Mouse (Mus musculus): ENCODE measurements around the gene Lrit2.

Gene Lrit2

DNA sequence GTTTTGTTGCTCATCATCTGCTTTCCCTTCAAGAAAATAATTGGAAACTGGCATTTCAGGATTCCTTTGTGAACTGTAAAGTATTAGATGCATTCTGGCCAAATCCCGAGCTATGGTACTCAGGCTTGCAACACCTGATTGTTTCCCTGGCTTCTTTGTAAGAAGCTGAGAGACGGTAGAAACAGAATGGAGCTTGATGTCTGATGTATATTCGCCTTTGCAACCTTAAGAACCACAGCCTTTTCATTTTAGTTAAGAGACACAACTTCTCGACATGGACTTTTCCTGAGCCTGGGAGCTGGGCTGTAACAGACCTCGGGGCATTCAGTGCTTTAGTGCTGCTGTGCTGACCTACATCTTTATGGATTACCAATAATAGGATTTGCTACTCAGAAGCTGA lies at the start of gene Lrit2:
Gene Lrit2, plus strand, starts transcription at position 301 of the 400 bp plus-strand sequence.
- in situ Hi-C loops (cut with MboI, MseI) = no loop called here

DNA sequence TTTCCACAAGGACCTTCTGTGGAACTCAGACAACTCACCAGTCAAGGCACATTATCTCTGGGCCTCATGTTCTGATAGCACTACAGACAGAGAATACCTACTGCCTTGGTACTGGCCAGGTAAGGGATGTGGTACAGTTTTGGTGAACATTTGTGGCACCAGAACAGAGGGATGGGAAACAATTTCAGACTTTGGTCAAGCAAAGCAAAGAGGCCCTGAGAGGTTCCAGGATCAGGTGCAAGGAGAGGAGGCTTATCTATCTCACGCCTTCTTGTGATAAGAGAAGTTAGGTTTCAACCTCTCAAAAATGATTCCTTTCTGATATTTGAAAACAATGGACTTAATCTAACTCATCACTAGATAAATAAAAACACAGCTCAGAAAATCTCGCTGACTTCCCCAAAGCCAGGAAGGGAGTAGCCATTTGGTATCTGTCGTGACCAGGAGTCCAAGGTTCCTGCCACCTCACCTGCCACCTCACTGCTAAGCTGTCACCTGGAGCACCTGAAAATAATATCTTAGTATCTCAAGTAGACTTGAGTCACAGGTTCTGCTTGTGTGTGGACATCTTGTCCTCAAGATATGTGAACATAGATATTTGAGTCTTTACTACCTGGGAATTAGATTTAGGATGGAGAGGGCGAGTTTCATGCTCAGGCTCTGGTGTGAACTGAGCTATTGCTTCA lies 40.3 kb upstream of the Lrit2 start:
- in situ Hi-C loops (cut with MboI, MseI) = no loop called here

DNA sequence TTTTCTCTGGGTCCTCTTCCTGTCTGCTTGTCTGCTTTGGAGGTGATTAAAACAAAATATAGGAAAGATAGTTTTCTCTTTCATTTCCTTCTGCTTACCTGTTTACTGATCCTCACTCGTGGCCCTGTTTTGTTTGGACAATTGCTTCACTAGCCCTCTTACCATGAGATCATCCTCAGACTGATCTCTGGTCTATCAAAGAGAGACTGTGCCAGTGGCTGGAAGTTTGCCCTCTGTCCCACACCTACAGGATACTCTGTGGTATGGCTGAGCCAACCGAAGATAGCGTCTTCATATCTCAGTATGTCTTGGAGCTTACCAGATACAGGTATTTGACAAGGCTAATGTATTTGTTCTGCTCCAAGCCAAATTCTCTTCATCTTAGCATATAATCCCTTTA lies 39.8 kb upstream of the Lrit2 start:
- in situ Hi-C loops (cut with MboI, MseI) = no loop called here

DNA sequence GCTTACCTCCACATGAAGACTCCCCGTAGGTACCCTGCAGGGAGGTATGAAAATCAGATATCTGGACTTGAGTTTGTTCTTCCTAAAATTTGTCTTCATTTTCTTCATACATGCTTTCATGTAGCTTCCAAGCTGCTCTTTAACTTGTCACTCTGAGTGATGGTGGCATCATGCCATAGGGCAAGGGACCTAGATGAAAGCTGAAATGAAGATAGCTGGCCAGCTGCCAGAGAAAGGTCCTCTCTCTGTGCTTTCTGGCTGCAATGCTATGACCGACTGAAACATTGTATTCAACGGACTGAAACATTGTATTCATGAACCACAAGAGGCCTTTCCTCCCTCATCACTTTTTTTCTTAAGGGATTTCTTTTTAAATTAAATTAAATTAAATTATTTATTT lies 39.2 kb upstream of the Lrit2 start:
- in situ Hi-C loops (cut with MboI, MseI) = no loop called here

DNA sequence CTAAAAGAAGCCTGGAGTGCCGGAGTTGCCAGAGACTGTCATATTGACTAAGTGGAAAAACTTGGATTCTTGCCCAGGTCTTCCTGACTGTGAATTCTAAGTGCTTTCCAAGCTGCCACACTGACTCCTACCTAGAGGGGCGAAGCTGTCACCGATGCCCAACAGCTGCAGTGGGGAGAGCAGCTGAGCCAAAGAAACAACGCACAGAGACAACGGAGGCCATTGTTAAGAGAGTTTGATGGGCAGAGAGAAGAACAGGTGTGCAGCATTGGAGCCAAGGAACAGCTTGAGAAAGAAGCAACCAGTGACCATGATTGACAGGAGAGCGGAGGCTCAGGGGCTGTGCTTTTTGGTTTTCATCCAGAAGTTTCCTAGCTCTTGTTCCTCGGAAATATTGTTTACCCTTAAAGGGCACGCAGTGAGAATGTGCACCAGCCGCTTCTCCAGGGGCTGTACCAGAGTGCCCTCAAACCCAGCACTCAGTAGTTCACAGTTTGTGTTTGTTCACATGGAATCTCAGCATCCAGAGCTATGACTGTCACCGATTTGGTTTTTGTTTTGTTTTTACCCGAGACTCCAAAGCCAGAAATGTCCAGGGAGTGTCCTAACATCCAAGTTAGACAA lies 35.1 kb upstream of the Lrit2 start:
- in situ Hi-C loops (cut with MboI, MseI) = no loop called here

DNA sequence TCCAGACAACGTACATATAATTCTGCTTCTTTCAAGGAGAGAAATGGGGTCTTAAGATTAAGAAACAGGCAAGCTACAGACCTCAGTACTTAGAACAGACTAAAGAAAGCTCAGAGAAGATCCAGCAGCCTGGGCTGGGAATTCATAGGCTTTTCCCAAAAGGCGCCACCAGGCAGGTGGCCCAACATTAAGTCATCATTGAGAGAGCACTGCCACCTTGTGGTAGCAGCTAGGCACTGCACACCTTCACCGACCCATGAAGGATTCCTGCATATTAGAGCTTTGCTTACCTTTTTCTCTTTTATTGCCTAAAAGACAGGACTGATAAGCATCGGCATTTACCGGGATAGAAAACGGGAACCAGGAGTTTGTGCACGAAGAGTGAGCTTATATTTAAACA lies 34.5 kb upstream of the Lrit2 start:
- in situ Hi-C loops (cut with MboI, MseI) = no loop called here

DNA sequence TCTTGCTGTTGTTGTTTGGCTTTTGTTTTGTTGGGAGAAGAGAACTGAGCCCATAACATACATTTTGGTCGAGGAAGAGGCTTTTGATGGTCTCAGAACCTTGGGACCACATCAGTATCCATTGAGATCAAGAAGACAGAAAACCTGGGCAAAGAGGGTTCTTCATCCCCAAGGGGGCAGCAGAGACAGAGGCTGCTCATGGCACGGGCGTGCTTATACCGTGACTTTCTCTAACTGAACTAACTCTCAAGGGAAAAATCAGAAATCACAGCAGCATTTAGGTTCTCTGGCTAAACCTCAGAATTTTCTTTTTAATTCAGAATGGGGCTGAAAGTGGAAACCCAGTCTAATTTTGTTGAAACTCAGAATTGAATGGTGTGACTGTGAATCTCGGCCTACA lies 33.3 kb upstream of the Lrit2 start:
- in situ Hi-C loops (cut with MboI, MseI) = no loop called here

DNA sequence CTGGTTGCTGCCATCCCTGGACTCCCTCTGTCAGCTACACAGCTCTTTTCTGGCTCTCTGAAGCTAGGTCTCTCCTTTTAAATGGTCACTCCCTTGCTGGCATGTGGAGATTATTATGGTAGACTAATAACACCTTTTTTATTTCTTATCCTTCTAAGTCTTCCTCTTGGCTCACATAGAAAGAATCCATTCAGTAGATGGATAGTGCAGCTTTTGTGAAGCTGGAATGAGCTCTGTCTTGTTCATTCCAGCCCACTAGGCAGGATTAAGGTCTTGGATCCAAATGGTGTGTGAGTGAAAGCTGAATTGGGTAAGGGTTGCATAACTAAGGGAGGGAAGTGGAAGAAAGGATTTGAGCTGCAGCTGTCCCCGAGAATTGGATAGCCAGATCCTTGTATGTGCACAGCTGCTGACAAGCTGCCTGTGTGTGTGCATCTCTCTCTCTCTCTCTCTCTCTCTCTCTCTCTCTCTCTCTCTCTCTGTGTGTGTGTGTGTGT lies 18.8 kb upstream of the Lrit2 start, which contains the start of gene Rgr:
Gene Rgr, minus strand, starts transcription at position 51 of the 497 bp plus-strand sequence.
- in situ Hi-C loops (cut with MboI, MseI) = no loop called here

DNA sequence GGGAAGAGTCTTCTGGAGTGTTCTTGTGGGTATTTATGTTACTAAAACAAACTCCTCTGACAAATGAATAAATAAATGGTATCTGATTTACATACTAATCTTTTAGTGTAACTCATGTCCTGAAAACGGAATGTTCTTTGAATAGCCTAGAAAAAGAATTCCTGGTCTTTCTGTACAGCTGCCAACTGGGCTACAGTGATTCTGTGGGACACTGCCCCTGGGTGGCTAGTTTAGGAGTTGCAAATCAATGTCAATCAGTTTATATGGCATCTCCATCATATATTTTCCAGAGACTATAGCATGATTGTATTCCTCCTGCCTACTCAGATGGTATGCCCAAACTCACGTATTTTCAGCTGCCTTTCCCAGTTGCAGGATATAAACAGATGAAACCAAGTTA lies 2.9 kb upstream of the Lrit2 start:
- in situ Hi-C loops (cut with MboI, MseI) = no loop called here

DNA sequence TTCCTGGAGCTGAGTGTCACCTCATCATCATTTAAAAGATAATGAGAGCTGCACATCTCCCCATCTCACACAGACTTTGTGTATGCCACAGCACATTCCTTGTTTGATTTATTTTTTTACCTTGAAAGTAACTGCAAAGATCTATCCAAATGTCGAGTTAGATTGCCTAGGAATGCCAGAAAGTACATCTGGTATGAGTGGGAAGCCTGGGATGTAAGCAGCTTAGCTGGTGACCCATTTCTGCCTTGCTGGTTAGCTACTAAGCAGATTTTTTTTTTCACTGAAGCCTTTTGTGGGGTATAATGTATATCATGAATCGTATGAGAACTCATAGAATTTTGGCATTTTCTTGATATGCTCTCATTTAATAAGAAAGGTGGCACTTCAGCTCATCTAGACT lies 1.1 kb upstream of the Lrit2 start:
- in situ Hi-C loops (cut with MboI, MseI) = no loop called here

DNA sequence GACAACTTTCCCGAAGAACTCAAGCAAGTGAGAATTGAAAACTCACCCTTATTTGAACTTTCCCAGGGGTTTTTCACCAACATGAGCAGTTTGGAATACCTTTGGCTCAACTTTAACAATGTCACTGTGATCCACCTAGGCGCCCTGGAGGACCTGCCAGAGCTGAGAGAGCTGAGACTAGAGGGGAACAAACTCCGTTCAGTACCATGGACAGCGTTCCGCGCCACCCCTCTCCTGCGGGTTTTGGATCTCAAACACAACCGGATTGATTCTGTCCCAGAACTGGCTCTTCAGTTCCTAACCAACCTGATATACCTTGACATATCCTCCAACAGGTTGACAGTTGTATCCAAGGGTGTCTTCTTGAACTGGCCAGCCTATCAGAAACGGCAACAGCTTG lies 787 bp downstream of the Lrit2 start:
- in situ Hi-C loops (cut with MboI, MseI) = no loop called here

DNA sequence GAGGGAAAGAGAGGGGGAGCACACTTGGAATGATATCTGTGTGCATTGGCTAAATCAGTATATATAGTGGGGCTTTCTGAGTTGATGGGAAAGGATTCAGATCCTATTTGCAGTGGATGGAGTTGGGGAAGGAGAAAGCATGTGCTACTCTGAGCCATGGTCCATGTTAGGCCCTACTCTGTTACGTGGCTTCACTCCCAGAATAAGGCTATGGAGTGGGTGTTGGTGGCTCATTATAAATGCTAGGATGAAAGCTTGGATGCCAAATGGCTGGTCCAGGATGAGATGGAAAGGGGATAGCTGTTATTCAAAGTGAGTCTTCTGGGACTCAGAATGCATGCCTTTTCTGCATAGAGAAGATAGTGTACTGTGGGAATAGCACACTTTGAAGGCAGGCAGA lies 13.0 kb downstream of the Lrit2 start:
- in situ Hi-C loops (cut with MboI, MseI) = no loop called here

DNA sequence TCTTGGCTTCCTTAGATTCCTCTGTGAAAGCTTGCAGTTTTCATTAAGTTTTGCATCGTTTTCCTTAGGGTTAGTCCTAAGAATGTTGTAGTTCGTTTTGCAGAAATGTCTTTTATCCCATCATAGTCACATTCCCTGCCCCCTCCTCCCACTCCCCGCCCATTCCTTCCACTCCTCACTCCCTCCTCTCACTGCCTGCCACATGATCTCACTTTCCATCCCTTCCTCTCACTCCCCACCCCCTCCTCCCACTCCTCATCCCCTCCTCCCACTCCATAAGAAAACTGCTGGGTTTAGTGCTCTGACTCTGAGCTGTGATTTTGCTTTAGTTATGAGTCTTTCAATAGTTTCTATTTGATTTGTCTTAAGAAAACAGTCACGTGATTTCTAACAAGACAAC lies 16.0 kb downstream of the Lrit2 start:
- in situ Hi-C loops (cut with MboI, MseI) = no loop called here

DNA sequence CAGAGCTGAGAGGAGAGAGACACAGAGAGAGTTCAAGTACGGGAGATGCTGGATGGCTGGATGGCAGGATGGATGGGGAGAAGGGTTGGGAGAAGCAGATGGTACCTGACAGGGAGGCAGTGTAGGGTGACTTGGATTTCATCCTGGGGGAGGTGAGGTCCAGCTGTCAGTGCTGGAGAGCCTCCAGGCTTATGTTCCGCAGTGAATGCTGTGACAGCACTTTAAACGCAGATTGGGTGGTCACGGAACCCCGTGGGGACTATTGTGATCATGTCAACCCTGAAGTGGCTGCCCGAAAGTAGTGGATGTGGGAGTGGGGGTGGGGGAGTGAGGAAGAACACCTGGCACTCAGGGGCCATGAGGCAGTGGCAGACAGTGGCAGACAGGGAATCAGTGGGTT lies 26.7 kb downstream of the Lrit2 start:
- in situ Hi-C loops (cut with MboI, MseI) = no loop called here

DNA sequence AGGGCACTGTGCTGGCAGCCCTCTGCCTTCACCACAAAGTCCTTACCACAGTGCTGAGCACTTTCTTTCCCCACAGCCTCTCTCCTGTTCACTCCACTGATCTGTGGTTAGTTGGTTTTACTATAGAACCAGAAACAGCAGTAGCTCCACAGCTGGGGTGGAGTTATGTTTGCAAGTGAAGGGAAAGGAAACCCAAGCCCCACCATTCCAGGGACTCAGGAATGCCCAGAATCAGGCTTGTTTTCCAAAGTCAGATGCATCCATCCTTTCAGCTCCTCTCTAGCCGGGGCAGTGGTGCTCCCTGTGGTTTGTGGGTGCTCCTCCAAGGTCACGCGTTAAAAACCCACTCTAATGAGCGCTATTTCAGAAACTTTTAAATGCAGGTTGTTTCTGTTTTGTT lies 27.8 kb downstream of the Lrit2 start:
- in situ Hi-C loops (cut with MboI, MseI) = no loop called here

DNA sequence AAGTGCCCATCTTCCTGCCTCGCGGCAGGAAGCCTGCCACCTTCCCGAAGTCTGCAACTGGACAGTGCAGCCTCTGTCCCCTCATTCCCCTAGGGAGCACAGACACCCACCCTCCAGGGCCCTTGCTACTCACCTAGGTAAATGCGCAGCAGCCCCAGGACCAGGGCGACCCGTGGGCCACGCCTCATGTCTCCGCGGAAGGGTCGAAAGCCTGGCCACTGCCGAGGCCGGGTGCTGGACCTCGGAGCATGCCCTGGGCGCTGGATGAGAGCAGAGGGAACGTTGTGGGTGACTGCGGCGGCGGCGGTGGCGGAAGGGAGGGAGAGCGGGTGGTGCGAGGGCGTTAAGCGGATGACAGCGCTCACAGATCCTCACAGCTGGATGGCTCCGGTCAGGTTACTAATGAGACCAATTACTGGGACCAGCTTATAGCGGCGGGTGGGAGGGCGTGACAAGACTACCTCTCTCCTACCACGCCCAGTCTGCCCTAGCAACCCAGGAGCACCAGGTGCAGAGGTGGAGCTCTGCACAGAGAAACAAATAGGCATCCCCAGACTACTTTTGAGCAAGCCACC lies 30.3 kb downstream of the Lrit2 start, which contains the start of gene Cdhr1:
Gene Cdhr1, minus strand, starts transcription at position 392 of the 575 bp plus-strand sequence.
- in situ Hi-C loops (cut with MboI, MseI) = no loop called here

DNA sequence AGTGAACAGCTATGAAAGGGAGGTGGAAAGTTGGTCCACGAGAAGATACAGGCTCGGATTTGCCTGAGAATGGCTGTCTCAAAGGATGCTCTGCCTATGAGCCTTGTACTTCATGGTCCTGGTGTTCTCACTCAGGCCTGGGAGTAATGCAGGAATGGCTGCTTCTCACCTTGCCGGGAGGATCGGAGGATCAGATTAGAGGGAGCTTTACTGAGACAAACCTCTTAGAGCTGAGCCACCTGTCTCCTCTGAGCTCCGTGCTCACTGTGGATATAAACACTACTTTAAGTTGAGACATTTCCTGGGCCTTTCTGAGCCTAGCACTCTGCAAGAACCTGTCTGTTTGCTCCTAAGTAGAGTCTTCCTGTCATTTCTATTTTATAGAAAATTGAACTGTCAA lies 33.8 kb downstream of the Lrit2 start:
- in situ Hi-C loops (cut with MboI, MseI) = no loop called here

DNA sequence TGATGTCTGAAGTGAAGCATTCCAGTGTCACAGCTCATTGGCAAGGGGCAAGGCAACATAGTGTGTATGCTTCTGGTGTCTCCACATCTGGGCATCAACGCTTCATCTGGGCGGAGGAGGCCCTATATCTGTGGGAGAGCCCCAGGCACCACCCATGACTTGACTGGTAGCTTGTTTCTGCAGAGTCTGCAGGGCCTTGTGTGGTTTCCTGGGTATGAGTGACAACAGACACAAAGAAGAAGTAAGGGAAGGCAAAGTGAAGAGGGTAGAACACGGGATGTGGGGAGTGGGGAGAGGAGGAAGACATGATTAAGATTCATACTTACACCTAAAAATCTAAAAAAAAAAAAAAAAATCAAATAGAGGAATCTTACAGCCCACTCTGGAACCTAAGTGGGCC lies 34.8 kb downstream of the Lrit2 start:
- in situ Hi-C loops (cut with MboI, MseI) = no loop called here

DNA sequence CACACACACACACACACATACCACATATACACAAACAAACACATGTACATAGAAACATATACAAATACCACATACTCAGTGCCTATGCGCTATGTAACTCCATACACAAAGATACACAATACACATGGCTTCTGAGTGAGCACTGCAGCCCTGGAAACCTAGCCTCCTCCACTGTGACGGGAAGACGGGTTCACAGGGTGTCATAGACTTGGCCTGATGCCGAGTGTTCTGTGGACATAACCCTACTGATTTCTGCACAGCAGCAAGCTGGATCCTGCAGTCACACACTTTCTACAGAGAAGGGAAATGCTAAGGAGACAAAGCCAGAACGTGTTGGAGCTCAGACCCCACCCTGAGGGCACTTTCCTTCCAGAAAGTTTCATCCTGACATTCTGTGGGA lies 37.0 kb downstream of the Lrit2 start:
- in situ Hi-C loops (cut with MboI, MseI) = no loop called here

DNA sequence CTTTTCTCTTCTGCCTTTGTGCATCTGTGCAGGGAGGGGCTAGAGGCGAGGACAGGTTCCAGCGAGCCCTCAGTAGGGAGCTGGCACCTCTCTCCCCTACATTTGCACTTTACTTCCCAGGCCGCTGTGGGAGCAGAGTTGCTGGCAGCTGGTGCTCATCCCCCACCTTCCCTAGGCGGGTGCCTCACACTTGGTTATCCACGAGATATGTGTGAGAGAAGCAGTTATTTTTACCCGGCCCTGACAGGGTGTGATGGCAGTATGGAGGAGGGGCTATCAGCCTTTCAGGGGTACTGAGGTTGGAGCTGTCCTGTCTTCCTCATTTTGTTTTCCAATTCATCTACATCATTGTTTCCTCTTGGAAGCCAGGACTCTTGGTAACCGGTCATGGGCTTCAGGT lies 38.1 kb downstream of the Lrit2 start:
- in situ Hi-C loops (cut with MboI, MseI) = no loop called here

DNA sequence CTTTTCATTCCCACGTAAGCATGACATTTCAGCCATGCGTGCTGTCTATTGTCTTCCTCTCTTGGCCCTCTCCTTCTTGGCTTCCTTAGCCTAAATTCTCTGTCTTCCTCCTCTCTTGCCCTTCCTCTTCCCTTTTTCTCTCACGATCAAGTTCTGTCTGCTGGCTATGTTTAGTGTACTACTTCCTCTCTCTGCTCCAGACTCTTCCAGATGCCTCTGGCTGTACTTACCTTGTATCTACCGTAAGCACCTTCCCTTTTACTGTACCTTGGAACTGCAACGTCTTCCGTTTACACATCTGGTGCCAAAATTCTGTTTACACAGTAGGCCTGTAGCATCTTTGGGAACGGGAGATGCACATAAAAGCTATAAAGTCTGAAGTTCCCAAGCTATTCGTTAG lies 41.7 kb downstream of the Lrit2 start:
- in situ Hi-C loops (cut with MboI, MseI) = no loop called here

DNA sequence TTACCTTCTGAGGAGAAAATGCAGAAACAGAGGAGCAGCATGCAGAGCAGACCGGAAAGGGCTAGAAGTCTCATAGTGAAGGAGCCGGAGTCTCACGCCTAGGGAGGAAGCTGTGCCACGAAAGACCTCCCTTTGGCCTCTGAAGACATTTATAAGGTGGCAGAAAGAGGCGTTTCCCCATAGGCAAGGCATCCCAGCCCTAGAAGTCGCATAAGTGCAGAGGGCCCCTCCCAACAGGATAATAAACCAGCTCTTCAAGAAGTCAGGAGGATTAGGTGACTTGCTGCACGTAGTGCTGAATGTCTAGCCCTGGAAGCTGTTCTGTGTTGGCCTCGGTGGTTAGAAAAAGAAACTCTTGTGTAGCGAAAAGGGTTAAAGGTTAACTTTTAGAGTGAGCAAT lies 42.2 kb downstream of the Lrit2 start:
- in situ Hi-C loops (cut with MboI, MseI) = no loop called here

DNA sequence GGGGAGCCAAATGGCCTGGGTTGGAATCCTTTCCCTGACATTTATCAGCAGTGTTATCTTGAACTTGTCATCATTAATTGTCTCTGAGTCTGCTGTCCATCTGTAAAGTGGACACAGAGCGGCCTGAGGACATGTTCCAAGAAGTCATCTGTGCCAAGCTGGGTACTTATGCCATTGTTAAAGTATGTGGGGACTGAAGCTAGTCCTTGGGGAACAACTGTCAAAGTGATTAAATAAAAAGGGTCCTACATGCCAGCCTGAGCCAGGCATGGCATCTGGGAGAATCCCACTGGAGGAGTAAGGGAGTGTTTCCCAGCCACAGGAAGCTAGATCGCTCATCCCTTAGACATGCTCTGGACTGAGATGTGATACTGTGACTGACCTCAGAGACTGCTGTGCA lies 42.7 kb downstream of the Lrit2 start:
- in situ Hi-C loops (cut with MboI, MseI) = no loop called here

Data from T-helper 17 cell (primary cell).